Mouse (Mus musculus): ENCODE data around the gene Txlna. TPM values are rescaled to one million over a fixed set of nuclear protein-coding genes. Genes with fewer than 3 reads are reported as not detected.
A peak's percentile ranks its signal among the peaks of the same experiment; 100 is the strongest.

The Txlna gene
- polyA plus RNA-seq, 1 experiment from 2014 or later = 64.1 TPM

DNA sequence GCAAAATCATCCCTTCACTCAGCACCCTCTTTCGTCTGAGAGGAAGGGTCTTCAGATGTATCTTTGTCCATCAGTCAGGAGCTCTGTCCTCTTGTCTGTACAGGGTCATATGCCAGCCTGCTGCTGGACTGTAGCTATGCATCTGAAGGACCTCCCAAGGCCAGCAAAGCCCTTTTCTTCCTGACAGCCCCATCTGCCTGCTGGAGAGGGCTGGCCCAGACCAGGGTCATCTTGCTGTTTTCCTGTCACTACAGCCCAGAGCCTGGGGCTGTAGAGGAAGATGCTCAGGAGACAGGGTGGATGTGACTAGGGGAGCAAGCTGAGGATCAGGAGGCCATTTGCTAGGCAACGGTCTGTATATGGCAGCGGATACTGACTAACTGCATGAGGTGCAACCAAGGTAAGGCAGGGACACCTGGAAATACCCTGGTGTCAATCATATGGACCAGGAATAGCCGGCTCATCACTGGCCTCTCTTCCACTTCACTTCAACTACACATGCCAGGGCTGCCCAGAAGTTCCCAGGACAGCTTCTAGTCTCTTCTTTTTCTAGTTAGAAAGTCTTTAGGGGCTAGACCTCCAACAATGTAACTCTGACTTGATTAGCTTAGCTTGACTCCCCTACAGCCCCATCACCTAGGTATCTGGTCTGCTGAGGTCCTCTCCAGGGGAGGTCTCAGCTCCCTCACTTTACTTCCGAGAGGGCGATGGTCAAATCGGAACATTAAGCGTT lies 17.9 kb downstream of the Txlna start:
- Histone ChIP-seq H3K27me3 (ENCODE audit: control insufficient read depth, insufficient read depth, low read length) (no peaks in the 10 kb centered on the region), H3K27ac (replicated peaks; ENCODE audit: low read depth, low read length) (peak overlapping the region; percentile 94), H3K4me3 (replicated peaks; ENCODE audit: low read depth, low read length) (peak overlapping the region; percentile 65), H3K4me2 (ENCODE audit: low read length) (peak overlapping the region; percentile 70), H3K4me1 (ENCODE audit: control insufficient read depth, insufficient read depth, low read length) (peaks cover 36% of the 10 kb centered on the region), H3K36me3 (ENCODE audit: control insufficient read depth, insufficient read depth, low read length) (peaks cover 24% of the 10 kb centered on the region), H3K9ac (replicated peaks; ENCODE audit: low read length) (peak overlapping the region; percentile 73), H3K9me3 (ENCODE audit: control insufficient read depth, low read length) (no peaks in the 10 kb centered on the region)
- no peak for ATAC-seq (ENCODE audit: low FRiP score, low TSS enrichment)
- 22% methylated on average over 8 of the region's 8 CpGs for WGBS
- no peak for DNase-seq

DNA sequence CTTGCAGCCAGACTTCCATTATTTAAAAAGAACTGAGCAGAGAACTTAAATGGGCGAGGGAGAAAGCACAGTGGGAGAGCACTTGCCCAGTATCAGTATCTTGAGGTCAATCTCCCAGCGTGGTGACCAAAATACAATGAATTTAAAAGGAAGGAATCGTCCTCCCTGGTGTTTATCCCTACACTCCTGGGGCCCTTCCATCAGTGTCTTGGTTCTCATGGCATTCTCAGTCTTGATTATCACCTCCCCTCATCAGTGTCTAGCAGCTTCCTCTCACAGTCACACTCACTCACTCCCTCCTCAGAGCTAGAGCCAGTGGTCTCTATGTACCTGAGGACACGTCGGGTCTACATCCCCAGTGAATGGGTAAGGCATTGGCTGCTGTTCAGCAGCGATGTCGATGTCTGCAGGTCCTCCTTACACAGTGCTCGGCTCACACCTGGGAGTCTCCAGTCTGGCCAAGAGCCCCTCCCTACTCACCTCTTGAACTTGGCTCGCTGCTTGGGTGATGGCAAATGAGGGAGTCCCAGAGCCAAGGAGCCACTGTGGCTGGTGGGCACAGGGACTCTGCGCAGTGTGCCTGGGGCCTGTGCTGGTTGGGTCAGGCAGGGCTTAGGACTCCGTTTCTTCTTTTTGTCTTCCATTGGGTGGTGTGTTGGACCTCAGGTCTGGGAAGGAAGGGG lies 18.6 kb downstream of the Txlna start:
- Histone ChIP-seq H3K9me3 (ENCODE audit: control insufficient read depth, low read length) (no peaks in the 10 kb centered on the region), H3K27ac (replicated peaks; ENCODE audit: low read depth, low read length) (peak overlapping the region; percentile 94), H3K36me3 (ENCODE audit: control insufficient read depth, insufficient read depth, low read length) (peaks cover 17% of the 10 kb centered on the region), H3K4me1 (ENCODE audit: control insufficient read depth, insufficient read depth, low read length) (peaks cover 39% of the 10 kb centered on the region), H3K9ac (replicated peaks; ENCODE audit: low read length) (peak overlapping the region; percentile 73), H3K27me3 (ENCODE audit: control insufficient read depth, insufficient read depth, low read length) (no peaks in the 10 kb centered on the region), H3K4me2 (ENCODE audit: low read length) (peak overlapping the region; percentile 70), H3K4me3 (replicated peaks; ENCODE audit: low read depth, low read length) (peak overlapping the region; percentile 65)
- ATAC-seq (ENCODE audit: low FRiP score, low TSS enrichment) (no peak), DNase-seq (no peak)
- 76% methylated on average over 11 of the region's 11 CpGs for WGBS

DNA sequence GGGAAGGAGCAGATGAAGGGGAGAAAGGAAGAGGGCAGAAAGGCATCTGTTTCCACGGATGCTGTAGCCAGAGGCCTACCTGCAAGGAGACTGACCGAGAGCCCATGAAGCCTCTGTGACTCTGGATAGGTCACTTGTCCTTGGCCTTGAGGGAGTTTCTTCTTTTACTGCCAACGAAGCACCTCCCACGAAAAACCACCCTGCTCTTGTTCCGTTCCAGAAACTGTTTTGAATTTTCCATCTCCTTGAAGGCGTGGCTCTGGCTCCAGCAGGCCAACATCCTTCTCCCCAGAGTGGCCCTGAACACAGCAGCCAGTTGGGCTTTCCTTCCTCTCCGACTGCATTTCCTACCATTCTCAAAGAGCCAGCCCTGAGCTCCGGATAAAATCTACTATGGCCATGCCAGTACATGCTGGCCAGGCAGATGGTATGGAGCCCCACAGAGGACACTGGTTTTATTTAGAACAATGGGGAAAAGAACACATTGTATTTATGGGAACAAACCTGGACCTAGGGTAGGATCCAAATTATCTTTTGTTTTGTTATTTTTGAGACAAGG lies 19.5 kb downstream of the Txlna start:
- Histone ChIP-seq H3K4me2 (ENCODE audit: low read length) (0 out of 2 replicates have a peak overlapping the region, but pooled peaks have one; percentile 2), H3K9ac (replicated peaks; ENCODE audit: low read length) (peak overlapping the region; percentile 9; the same call in 1 of the 2 replicates), H3K4me1 (ENCODE audit: control insufficient read depth, insufficient read depth, low read length) (peaks cover 39% of the 10 kb centered on the region), H3K4me3 (replicated peaks; ENCODE audit: low read depth, low read length) (no peak overlapping the region), H3K36me3 (ENCODE audit: control insufficient read depth, insufficient read depth, low read length) (peaks cover 15% of the 10 kb centered on the region), H3K27me3 (ENCODE audit: control insufficient read depth, insufficient read depth, low read length) (no peaks in the 10 kb centered on the region), H3K9me3 (ENCODE audit: control insufficient read depth, low read length) (no peaks in the 10 kb centered on the region), H3K27ac (replicated peaks; ENCODE audit: low read depth, low read length) (no peak overlapping the region)
- no peak for DNase-seq
- WGBS = 86% methylated on average over 8 of the region's 8 CpGs
- no peak for ATAC-seq (ENCODE audit: low FRiP score, low TSS enrichment)

DNA sequence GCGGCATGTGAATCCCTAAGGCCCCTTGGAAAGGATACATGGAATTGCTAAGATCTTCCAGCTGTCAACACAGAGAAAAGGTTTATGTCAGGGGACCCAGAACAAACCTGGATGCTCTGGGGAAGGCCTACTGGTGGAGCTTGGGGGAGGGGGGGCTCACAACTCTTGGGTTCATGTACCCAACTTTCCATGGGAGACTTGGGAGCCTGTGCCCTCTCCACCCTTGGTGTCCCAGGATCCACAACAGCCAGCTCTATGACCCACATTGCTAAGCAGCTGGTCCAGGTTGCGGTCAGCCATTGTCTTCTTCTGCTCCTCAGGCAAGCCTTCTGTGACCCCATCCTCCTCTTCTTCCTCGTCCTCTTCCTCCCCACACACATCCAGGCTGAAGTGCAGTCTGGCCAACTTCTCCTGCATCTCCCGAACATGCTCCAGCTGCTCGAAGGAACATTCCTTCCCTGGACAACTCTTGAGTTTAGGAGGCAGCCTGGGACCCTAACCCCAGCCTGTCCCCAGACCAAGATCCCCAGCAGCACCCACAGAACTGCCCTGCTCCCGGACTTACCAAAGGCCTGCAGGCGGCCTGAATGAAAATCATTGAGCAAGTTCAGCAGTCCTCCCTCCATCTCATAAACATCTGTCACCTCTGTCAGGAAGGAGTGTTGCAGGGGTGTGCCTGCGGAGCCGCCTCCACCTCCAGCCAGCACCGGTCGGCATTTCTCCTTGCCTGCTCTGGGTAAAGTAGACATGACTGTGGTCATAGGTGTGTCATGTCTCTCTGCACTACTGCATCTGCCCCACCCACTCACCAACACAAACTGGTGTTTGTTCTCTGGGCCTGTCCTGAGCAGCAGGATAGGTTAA lies 20.2 kb downstream of the Txlna start:
- no peaks in the 10 kb centered on the region for H3K27me3 ChIP-seq (ENCODE audit: control insufficient read depth, insufficient read depth, low read length)
- H3K4me1 ChIP-seq (ENCODE audit: control insufficient read depth, insufficient read depth, low read length) = peaks cover 37% of the 10 kb centered on the region
- 91% methylated on average over 11 of the region's 11 CpGs for WGBS
- H3K36me3 ChIP-seq (ENCODE audit: control insufficient read depth, insufficient read depth, low read length) = peaks cover 15% of the 10 kb centered on the region
- peak overlapping the region; percentile 9; the same call in 1 of the 2 replicates for H3K9ac ChIP-seq (replicated peaks; ENCODE audit: low read length)
- no peaks in the 10 kb centered on the region for H3K9me3 ChIP-seq (ENCODE audit: control insufficient read depth, low read length)
- H3K4me3 ChIP-seq (replicated peaks; ENCODE audit: low read depth, low read length) = no peak overlapping the region
- no peak overlapping the region; the same call in 1 of the 2 replicates for H3K27ac ChIP-seq (replicated peaks; ENCODE audit: low read depth, low read length)
- DNase-seq = no peak
- no peak for ATAC-seq (ENCODE audit: low FRiP score, low TSS enrichment)
- H3K4me2 ChIP-seq (ENCODE audit: low read length) = 0 out of 2 replicates have a peak overlapping the region, but pooled peaks have one; percentile 2

DNA sequence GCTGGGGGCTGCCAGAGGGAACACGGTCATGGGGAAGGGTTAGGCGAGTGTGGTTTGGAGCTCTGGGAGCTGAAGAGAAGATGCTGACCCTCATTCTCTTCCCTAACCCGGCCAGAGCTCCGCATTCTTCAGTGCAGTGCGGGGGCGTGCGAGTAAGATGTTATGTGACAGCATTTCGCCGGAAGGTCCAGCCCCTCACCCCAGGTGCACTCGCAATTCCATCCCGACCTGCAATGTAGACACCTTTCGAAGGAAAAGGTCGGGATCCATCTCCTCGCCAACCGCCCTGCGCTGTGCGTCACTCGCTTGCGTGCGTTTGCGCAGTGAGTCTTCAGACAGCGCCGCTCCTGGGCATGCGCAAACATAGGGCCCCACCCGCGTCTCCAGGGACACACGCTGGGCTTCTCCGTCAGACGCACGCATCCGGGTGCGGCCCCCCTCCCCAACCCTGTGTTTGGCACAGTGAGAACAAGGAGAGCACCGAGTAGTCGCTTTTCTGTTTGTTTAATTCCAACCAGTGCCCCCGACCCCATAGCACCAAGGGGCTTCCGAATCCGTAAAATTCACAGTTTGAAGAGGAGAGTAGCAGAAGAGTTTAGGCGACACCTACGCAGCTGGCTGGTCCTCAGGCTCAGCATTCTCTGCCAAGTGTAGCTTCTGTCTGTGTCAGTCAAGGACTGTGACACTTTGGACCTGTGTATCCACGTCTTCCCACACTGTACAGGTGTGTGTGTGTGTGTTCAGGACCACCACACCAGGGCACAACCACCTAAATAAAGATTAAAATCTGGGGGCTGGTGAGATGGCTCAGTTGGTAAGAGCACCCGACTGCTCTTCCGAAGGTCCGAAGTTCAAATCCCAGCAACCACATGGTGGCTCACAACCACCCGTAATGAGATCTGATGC lies 21.8 kb downstream of the Txlna start, which contains the start of gene Iqcc:
TSS of gene Iqcc (minus strand) at position 314 of the 906 bp plus-strand sequence.
- 4% methylated on average over 43 of the region's 44 CpGs for WGBS
- Histone ChIP-seq H3K4me2 (ENCODE audit: low read length) (peak within 1 kb of the TSS; percentile 81), H3K4me1 (ENCODE audit: control insufficient read depth, insufficient read depth, low read length) (peaks cover 25% of the 10 kb centered on the region), H3K36me3 (ENCODE audit: control insufficient read depth, insufficient read depth, low read length) (peaks cover 14% of the 10 kb centered on the region; the same call in 1 of the 2 replicates), H3K4me3 (replicated peaks; ENCODE audit: low read depth, low read length) (peak within 1 kb of the TSS; percentile 58), H3K27ac (replicated peaks; ENCODE audit: low read depth, low read length) (peak within 1 kb of the TSS; percentile 91), H3K9me3 (ENCODE audit: control insufficient read depth, low read length) (no peaks in the 10 kb centered on the region), H3K9ac (replicated peaks; ENCODE audit: low read length) (peak within 1 kb of the TSS; percentile 82), H3K27me3 (ENCODE audit: control insufficient read depth, insufficient read depth, low read length) (no peaks in the 10 kb centered on the region)
- DNase-seq (peak; percentile 98), ATAC-seq (ENCODE audit: low FRiP score, low TSS enrichment) (peak; percentile 91)

DNA sequence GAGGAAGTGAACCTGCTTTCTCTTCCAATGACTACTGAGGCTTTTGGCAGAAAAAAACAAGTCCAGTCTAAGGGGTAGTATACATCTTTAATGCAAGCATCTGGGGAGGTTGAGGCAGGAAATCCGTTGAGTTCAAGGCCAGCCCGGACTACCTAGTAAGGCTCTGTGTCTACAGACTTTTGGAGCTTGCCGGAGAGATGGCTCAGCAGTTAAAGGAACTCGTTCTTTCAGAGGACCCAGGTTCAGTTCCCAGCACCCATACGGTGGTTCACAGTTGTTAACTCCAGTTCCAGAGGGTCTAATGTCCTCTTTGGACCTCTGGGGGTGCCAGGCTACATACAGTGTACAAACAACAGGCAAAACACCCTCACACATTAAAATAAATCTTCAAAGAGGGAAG lies 22.8 kb downstream of the Txlna start:
- no peak for DNase-seq
- Histone ChIP-seq H3K4me1 (ENCODE audit: control insufficient read depth, insufficient read depth, low read length) (peaks cover 25% of the 10 kb centered on the region), H3K4me3 (replicated peaks; ENCODE audit: low read depth, low read length) (peak overlapping the region; percentile 58), H3K36me3 (ENCODE audit: control insufficient read depth, insufficient read depth, low read length) (peaks cover 14% of the 10 kb centered on the region; the same call in 1 of the 2 replicates), H3K9me3 (ENCODE audit: control insufficient read depth, low read length) (no peaks in the 10 kb centered on the region), H3K27ac (replicated peaks; ENCODE audit: low read depth, low read length) (peak overlapping the region; percentile 91; the same call in 1 of the 2 replicates), H3K27me3 (ENCODE audit: control insufficient read depth, insufficient read depth, low read length) (no peaks in the 10 kb centered on the region), H3K4me2 (ENCODE audit: low read length) (peak overlapping the region; percentile 81), H3K9ac (replicated peaks; ENCODE audit: low read length) (no peak overlapping the region)
- 97% methylated on average over 5 of the region's 5 CpGs for WGBS
- ATAC-seq (ENCODE audit: low FRiP score, low TSS enrichment) = no peak

DNA sequence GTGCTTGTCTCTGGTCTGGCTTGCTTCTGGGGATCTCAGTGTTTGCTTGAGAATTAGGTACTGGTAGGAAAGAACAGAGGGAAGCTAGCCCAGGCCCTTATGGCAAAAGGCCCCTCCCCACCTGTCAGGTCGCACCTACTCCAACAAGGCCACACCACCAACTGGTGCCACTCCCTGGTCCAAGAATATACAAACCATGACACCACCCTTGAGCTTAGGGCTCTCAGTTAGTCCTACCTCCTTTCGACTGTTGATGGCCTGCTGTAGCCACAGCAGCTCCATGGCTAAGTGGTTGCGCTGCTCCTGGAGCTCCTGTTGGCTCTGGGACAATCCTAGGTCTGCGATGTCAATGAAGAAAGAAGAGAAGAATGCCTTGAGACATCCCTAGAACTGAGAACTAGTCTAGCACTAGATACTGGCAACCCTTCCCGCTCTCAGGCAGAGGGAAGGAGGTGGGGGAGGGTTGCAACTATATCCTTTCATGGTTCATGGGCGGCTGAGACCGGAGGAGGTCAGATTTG lies 23.7 kb downstream of the Txlna start:
- Histone ChIP-seq H3K9ac (replicated peaks; ENCODE audit: low read length) (no peak overlapping the region), H3K9me3 (ENCODE audit: control insufficient read depth, low read length) (no peaks in the 10 kb centered on the region), H3K4me2 (ENCODE audit: low read length) (no peak overlapping the region), H3K4me1 (ENCODE audit: control insufficient read depth, insufficient read depth, low read length) (peaks cover 16% of the 10 kb centered on the region), H3K27ac (replicated peaks; ENCODE audit: low read depth, low read length) (no peak overlapping the region), H3K27me3 (ENCODE audit: control insufficient read depth, insufficient read depth, low read length) (no peaks in the 10 kb centered on the region), H3K4me3 (replicated peaks; ENCODE audit: low read depth, low read length) (no peak overlapping the region), H3K36me3 (ENCODE audit: control insufficient read depth, insufficient read depth, low read length) (peaks cover 14% of the 10 kb centered on the region; the same call in 1 of the 2 replicates)
- DNase-seq (no peak), ATAC-seq (ENCODE audit: low FRiP score, low TSS enrichment) (no peak)
- WGBS = 94% methylated on average over 7 of the region's 7 CpGs
